Mouse (Mus musculus): ENCODE measurements around the gene Cps1. TPM values are rescaled to one million over a fixed set of nuclear protein-coding genes. Genes with fewer than 3 reads are reported as not detected.

Cps1 gene
- polyA plus RNA-seq (2012; rRNA removed): 0.09 and 0.18 TPM in 2 replicates

GRCm38 (mm10) chr1:67122797-67123196, at the start of gene Cps1:
Gene Cps1, plus strand, starts transcription at chr1:67123026.

Other genes with a start within 250 kb of the Cps1 start
- gene Myl1, start 177.6 kb upstream of the Cps1 start, polyA plus RNA-seq (2012; rRNA removed): 0.63 and 0.93 TPM in 2 replicates
- 83.1 and 101 TPM in 2 replicates for gene Lancl1, start 84.2 kb upstream of the Cps1 start, polyA plus RNA-seq (2012; rRNA removed)

Data from ovary, adult 2 months (tissue).